Mouse (Mus musculus) testis, adult 2 months (tissue): ENCODE results near the gene Cbx7. TPM values are rescaled to one million over a fixed set of nuclear protein-coding genes. Genes with fewer than 3 reads are reported as not detected.

Source experiments
- H3K27ac ChIP-seq: fragments of 200-500 bp; 2 replicates; pipeline ENCODE4 v1.5.1; 2012; ENCODE audit warnings: low read depth, low read length; ENCODE audit not compliant: control insufficient read depth, insufficient read depth
- H3K27me3 ChIP-seq: fragments of 200-500 bp; 2 replicates; pipeline ENCODE4 v1.6.1; 2012; ENCODE audit warnings: mild to moderate bottlenecking, low read length, moderate library complexity; ENCODE audit not compliant: control insufficient read depth, insufficient read depth
- H3K36me3 ChIP-seq: fragments of 200-500 bp; 2 replicates; pipeline ENCODE4 v1.6.1; 2012; ENCODE audit warnings: mild to moderate bottlenecking, low read length; ENCODE audit not compliant: control insufficient read depth, insufficient read depth
- H3K4me1 ChIP-seq: fragments of 200-500 bp; 2 replicates; pipeline ENCODE4 v1.6.1; 2012; ENCODE audit warnings: low read length; ENCODE audit not compliant: control insufficient read depth, insufficient read depth
- H3K4me3 ChIP-seq: fragments of 200-500 bp; 2 replicates; pipeline ENCODE4 v1.5.1; 2012; ENCODE audit warnings: low read depth, mild to moderate bottlenecking, low read length, moderate library complexity, mixed read lengths; ENCODE audit not compliant: control insufficient read depth
- CTCF ChIP-seq: fragments of 200-500 bp; IDR thresholded peaks from 2 replicates; pipeline ENCODE4 v1.5.1; 2012; ENCODE audit warnings: low read depth, mild to moderate bottlenecking, inconsistent platforms, low read length, moderate library complexity; ENCODE audit not compliant: control insufficient read depth, insufficient read depth, insufficient replicate concordance
- POLR2A ChIP-seq: fragments of 200-500 bp; IDR thresholded peaks from 2 replicates; pipeline ENCODE4 v1.6.1; 2012; ENCODE audit warnings: low read depth, mild to moderate bottlenecking, inconsistent platforms, low read length, moderate library complexity; ENCODE audit not compliant: control insufficient read depth
- polyA plus RNA-seq: library from polyadenylated mRNA; depleted of rRNA; stranded (reverse); fragments of >200 nt; gene quantifications from 2 replicates; pipeline ENCODE4 v1.2.3, GENCODE M21; 2012

Cbx7 gene
- polyA plus RNA-seq, 1 experiment: 44.0 TPM

DNA sequence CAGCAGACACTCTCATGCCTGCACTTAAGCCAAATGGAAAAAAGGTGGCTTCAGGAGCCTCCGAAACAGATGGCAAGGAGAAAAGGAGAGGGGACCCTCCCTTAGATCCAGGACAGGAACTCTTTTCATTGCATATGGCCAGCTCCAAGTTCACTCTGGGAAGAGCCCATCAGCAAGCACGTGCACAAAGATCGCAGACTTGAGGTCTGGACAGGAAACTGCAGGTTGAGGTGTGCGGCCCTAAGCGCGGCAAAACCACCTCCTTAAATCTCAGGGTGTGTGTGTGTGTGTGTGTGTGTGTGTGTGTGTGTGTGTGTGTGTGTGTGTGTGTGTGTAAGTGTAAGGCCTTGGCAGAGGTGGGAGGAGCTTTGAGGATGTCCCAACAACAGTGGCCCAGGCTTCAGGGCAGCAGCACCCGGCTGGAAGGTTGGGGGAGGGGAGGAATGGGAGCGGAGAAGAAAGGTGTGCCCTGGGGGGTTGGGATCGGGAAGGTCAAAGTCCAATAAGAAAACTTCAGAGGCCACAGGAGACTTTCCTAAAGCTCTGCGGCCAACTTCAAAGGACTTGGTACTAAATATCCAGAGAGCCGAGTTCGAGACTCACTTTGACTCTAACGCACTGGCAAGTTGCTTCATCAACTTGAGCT is 39.3 kb downstream of the Cbx7 start:
- no peak for TF ChIP-seq CTCF
- TF ChIP-seq POLR2A: peak; percentile 13; the same call in 1 of the 2 replicates
- no peaks in the 10 kb centered on the region; the same call in 1 of the 2 replicates for H3K36me3 ChIP-seq
- peak overlapping the region; percentile 90 for H3K4me3 ChIP-seq
- H3K27ac ChIP-seq: peak overlapping the region; percentile 88
- no peaks in the 10 kb centered on the region for H3K27me3 ChIP-seq
- peaks cover 50% of the 10 kb centered on the region for H3K4me1 ChIP-seq

DNA sequence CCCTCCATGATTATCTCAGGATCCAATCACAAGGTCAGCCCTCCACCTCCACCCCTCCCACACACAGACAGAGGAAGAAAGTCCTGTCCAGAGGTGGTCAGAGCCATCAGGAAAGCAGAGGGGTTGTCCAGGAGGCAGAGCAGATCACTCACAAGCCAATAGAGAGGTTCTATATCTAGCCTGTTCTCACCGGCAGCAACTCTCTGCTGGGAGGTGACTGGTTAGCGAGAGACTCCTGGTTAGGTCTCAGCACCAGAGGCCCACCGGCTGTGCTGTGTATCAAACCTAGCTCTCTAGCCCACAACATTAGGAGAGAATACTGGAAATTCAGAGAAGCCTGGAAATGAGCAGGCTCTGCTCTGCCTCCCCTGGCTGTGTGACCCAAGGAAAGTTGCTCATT is 41.2 kb downstream of the Cbx7 start:
- peak overlapping the region; percentile 84 for H3K27ac ChIP-seq
- no peaks in the 10 kb centered on the region; the same call in 1 of the 2 replicates for H3K36me3 ChIP-seq
- peaks cover 50% of the 10 kb centered on the region for H3K4me1 ChIP-seq
- TF ChIP-seq CTCF: no peak
- TF ChIP-seq POLR2A: peak; percentile 46; the same call in 1 of the 2 replicates
- no peaks in the 10 kb centered on the region for H3K27me3 ChIP-seq
- peak overlapping the region; percentile 82 for H3K4me3 ChIP-seq

DNA sequence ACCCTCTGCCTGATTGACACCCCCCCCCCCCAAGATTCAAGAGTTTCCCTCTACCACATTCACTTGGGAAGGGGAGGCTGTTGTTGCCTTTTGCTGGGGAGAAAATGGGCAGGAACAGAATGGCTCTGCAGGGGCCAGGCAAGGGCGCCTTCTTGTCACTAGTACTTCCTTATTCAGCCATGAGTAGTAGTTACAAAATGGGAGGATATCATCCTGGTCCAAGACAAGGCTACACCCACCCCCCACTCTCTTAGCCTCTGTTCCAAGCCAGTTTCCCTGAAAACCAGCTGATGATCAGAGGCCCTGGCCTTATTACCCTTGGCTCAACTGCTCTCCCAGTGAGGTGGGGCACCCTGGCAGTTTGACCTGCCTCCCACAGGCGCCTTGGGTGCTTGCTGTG is 42.2 kb downstream of the Cbx7 start:
- no peaks in the 10 kb centered on the region; the same call in 1 of the 2 replicates for H3K36me3 ChIP-seq
- peak overlapping the region; percentile 93 for H3K27ac ChIP-seq
- H3K4me3 ChIP-seq: peak overlapping the region; percentile 95
- peaks cover 49% of the 10 kb centered on the region for H3K4me1 ChIP-seq
- TF ChIP-seq POLR2A (peak; percentile 29; the same call in 1 of the 2 replicates), CTCF (no peak)
- no peaks in the 10 kb centered on the region for H3K27me3 ChIP-seq

DNA sequence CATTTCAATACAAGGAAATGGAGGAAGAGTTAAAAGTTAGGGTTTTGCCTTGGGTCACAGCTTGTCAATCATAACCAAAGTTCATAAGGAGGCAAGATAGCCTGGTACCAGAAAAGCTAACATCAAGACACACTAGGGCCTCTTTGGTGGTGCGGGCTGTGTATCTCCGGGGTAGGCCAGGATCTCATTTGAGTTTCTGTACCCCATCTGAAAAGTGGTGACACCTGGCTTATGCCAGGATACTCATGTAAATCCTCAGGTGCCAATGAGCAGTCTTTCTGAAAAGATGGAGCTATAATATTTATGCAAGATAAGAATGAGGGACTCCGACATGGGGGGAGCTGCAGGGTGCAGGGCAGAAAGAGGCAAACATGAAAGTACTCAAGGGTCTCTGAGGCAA is 42.6 kb downstream of the Cbx7 start:
- H3K27ac ChIP-seq: peak overlapping the region; percentile 93
- H3K4me3 ChIP-seq: peak overlapping the region; percentile 95
- no peaks in the 10 kb centered on the region for H3K27me3 ChIP-seq
- peaks cover 45% of the 10 kb centered on the region for H3K4me1 ChIP-seq
- no peak for TF ChIP-seq POLR2A
- no peak for TF ChIP-seq CTCF
- H3K36me3 ChIP-seq: no peaks in the 10 kb centered on the region; the same call in 1 of the 2 replicates

DNA sequence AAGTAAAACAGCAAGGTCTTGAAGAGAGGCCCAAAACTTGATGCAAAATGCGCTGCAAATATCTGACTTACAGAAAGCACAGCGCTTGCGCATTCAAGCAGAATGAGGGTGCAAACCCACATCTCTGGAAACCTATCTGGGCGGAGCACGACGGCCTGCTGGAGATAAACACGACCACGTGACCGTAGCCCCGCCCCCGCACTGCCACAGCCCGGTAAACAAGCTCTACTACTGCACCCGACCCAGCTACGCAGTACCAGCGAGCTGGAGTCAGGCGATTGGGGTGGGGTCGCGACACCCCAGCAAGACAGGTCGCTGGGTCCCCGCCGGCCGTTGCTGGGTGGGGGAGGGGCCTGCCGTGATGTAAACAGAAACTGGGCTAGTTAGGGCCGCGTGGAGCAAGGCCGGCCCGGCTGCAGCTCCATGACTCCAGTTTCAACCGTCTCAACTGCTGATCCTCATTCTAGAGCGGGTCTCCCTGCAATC is 43.2 kb downstream of the Cbx7 start:
- no peaks in the 10 kb centered on the region for H3K27me3 ChIP-seq
- peaks cover 41% of the 10 kb centered on the region for H3K4me1 ChIP-seq
- peak overlapping the region; percentile 93 for H3K27ac ChIP-seq
- H3K36me3 ChIP-seq: no peaks in the 10 kb centered on the region; the same call in 1 of the 2 replicates
- peak; percentile 87 for TF ChIP-seq POLR2A
- TF ChIP-seq CTCF: no peak
- peak overlapping the region; percentile 95 for H3K4me3 ChIP-seq

DNA sequence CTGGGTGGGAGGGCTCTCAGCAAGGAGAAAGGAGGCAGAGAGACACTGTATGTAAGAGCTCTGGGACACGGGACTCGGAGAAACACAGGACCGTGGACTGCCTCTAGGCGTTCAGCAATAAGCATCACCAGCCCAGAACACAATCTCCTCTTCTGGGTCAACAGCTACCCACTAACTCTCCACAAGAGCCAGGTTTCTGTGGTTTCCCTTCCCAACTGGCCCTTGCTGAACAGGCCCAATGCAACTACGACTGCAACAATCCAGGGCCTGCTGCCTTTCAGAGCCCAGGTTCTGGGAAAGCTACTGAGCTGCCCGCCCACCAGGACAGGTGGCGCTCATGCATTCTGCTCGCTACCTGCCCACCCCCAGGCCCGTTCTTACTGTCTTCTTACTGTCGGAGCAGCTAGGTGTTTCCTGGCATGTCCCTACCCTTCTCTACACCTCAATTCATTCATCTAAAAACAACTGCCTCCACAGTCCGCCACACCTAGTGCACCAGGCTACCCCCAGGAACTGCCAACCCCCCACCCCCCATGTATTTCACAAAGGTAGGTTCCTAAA is 44.0 kb downstream of the Cbx7 start:
- Histone ChIP-seq H3K36me3 (peaks cover 1% of the 10 kb centered on the region), H3K27ac (peak overlapping the region; percentile 93)
- TF ChIP-seq POLR2A (0 out of 2 replicates have a peak, but pooled peaks have one; percentile 32), CTCF (no peak)

DNA sequence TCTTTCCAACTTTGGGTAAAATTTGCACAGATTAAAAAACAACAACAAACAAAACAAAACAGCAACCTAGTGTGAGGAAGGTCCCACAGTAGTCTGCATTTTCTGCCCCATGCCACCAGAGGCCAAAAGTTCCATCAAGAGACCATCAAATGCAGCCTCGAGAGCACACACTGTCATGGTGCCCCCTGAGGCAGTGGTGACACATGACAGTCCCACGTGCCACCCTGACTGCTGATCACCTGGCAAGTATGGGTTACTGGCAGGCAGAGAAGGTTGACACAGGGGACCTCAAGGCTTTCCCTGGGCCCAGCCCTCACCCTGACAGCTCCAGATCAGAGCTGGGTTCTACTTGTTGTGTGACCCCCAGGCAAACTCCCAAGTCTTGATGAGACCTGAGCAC is 51.1 kb downstream of the Cbx7 start:
- Histone ChIP-seq H3K4me1 (peaks cover 8% of the 10 kb centered on the region), H3K27ac (no peak overlapping the region), H3K27me3 (no peaks in the 10 kb centered on the region), H3K4me3 (no peak overlapping the region), H3K36me3 (peaks cover 1% of the 10 kb centered on the region; the same call in 1 of the 2 replicates)
- TF ChIP-seq CTCF (no peak), POLR2A (no peak)

More for the DNA sequence above, 44.0 kb downstream of the Cbx7 start:
- H3K27me3 ChIP-seq: no peaks in the 10 kb centered on the region
- H3K4me3 ChIP-seq: peak overlapping the region; percentile 95
- H3K4me1 ChIP-seq: peaks cover 37% of the 10 kb centered on the region
